Mouse (Mus musculus) adipocyte (in vitro differentiated cells): ENCODE measurements around the gene Hs3st6.
"Not testable (repeated sequence)": the region's sequence is repeated elsewhere in the genome, so short reads cannot be mapped to it uniquely, and the experiment has no call there.

ENCODE experiments used
- DNase-seq: peaks from one replicate; pipeline ENCODE4 v3.0.0-alpha.2; 2016; ENCODE audit warnings: low spot score

The Hs3st6 gene

DNA sequence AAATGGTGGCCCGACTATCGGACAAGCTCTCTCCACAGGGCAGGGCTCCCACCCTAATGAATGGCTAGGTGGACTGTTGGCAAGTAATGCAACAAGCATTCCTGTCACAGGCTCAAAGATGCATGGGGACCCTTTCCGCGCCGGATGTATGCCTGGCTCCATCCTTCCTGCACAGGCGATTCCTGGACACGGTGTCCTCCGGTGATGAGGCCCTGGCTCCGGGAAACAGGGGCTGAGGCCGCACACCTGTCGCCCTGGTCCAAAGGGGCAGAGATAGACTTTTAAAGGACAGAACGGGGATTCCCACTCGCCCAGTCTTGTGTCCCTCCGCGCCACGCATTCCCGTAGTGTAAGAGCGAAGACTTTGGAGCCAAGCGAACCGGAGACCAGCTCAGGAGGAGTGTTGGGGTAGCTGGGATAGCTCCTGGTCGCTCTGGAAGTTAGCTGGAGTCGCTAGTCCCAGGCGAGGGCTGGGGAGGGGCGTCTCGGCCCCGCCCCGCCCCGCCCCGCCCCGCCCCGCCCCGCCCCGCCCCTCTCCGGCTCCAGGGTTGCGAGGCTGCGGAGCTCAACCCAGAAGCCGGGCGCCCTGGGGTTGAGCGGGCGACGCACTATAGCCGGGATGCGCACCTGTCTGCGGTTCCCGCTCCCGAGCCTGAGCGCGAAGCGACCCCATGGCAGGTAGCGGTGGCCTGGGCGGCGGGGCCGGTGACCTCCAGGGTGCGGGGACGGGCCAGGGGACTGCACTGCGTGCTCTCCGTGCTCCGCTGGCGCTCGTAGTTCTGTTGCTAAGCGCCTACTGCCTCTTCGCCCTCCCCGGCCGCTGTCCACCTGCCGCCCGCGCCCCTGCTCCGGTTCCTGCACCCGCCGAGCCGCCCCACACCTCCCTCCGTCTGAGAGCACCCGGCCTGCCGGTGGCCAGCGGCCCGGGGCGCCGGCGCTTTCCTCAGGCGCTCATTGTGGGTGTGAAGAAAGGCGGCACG is at the start of gene Hs3st6:
Gene Hs3st6 (plus strand): TSS at position 574 of the 980 bp plus-strand sequence.
- DNase-seq = no peak

DNA sequence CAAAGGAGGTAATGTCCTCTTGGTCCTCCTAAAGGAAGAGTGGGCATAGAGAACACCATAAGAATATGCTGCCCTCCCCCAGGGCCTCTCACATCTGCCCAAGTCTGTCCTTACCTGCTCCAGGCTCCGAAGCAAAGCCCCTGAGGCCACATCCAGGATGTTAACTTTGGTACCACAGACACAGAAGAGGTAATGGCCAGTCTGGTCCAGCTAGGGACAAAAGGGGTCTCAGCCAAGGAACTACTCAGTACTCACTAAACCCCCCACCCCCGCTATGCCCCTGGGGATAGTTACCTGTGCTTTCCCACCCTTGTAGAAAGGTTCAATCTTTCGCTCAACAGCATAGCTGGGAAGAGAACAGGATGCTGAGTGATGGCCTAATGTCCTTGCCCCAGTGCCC is 47.0 kb upstream of the Hs3st6 start:
- no peak for DNase-seq

DNA sequence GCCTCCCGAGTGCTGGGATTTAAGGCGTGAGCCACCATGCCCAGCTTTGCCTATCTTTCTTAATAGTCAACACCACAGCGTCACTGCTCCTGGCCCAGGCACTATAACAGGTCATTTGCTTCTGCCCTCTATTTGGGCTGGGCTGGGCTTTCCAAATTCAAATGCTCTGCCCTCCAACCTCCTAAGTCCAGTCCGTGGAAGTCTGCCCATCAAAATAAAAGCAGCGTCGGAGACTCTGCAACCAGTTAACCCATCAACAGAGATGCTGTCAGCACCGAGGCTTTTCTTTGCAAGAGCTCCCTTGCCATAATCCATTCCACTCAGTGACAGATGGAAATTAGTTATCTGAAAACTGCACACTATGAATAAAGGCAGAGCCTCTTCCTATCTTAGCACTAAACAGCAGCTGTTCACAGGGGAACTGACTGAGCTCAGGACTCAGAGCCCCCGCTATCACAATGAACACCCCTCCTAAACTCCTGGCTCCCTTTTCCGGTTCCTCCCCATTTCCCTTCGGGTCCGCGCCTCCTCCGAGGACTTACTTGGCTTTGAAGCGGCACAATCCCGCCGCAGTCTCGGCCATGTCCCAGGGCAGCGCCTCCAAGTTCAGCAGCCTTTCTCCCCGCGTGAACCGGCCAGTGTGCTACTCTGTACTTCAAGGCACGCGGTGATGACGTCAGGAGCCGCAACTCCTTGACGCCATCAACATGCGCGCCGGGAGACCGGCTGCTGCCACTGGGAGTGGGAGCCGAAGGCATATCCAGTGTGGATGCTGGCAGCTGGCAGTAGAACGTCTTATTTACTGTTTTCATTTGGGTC is 45.6 kb upstream of the Hs3st6 start, which contains the start of gene Tbl3:
Gene Tbl3 (minus strand): TSS at position 679 of the 819 bp plus-strand sequence.
- DNase-seq = peak; percentile 96

DNA sequence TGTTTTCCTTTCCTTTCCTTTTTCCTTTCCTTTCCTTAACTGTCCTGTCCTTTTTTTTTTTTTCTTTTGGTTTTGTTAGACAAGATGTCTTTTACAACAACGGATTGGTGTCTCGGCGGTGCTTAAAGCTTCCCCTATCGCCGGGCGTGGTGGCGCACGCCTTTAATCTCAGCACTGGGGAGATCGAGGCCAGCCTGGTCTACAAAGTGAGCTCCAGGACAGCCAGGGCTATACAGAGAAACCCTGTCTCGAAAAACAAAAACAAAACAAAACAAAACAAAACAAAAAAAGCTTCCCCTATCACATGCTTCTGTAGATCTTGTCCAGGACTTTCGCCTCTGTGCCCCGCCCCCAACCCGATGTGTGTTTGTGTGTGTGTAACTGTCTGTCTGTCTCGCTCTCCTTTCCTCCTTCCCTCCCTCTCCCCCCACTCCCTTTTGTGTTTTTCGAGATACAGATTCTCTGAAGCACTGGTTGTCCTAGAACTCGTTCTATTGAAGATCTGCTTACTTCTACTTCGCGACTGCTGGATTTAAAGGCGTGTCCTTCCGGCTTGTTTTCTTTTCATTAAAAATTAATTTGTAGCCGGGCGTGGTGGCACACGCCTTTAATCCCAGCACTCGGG is 44.9 kb upstream of the Hs3st6 start:
- no peak for DNase-seq

DNA sequence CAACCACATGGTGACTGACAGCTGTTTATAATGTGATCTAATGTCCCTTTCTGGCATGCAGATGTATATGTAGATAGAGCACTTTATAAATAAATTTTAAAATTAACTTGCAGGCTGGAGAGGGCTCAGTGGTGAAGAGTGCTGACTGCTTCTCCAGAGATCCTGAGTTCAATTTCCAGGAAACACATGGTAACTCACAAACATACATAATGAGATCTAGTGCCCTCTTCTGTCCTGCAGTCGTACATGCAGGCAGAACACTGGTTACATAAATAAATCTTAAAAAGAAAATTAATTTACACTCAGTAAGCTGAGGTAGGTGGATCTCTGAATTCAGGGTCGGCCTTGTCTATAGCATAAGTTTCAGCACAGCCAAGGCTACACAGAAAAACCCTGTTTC is 44.1 kb upstream of the Hs3st6 start:
- DNase-seq = peak; percentile 62

DNA sequence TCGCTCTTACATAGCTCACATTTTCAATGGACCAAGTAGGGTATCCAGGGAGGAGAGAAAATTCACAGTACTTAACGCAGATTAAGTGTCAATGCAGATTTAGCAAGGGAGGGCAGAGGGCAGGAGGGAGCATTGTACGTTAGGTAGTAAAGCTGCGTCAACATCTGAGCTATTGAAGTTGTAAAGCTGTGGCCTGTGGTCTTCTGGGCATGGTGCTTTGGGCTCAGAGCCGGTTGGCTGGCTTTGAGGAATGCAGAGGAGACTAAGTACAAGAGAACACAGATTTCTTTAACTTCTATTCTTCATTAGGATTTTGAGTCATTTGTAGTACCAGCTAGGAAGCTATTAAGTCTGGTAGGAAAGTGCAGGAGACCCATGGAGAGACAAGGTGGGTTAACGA is 37.2 kb upstream of the Hs3st6 start:
- DNase-seq = no peak

DNA sequence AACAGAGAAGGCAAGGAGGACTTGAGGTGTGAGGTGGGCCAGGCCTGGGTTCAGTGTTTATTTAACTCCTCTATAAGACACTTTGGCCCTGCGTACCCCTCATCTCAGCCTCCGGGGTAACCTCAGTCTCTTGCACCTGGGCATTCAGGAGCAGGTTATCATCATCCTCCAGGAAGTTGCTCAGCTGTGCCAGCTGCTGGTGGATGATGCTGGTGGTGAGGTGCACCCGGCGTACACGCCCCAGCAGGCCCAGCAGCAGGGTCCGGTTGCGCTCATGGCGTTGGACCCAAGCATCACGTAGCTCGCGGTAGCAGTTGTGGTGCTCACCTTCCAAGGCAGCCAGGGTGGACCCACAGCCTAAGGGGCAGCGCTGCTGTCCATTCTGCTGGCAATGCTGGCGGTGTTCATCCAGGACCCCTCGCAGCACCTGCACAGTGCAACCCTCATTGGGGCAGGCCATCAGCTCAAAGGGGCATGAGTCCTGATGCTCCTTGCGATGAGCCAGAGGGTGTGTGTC is 36.6 kb upstream of the Hs3st6 start:
- DNase-seq = no peak

DNA sequence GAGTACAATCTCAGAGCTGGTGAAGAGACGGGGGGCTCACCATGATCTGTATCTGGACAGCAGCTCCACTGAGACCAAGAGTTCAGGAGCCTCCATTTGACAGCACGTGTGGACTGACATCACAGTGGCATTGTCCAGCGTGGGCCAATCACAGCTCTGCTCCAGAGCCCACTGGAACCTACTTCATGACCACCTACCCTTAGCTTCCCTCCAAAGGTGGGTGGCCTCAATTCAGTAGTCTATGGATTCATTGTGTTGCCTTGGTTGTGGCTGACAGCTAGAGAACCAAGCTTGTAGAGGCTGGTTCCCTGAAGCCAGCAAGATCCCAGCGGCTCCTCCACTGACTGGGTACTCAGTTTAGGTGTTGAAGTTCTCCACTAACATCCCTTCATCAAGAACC is 34.8 kb upstream of the Hs3st6 start, which contains the start of the genes Rnf151 and Rps2:
Gene Rnf151 (minus strand): TSS at position 121 of the 400 bp plus-strand sequence.
Gene Rps2 (plus strand): TSS at position 174 of the 400 bp plus-strand sequence.
- no peak for DNase-seq

DNA sequence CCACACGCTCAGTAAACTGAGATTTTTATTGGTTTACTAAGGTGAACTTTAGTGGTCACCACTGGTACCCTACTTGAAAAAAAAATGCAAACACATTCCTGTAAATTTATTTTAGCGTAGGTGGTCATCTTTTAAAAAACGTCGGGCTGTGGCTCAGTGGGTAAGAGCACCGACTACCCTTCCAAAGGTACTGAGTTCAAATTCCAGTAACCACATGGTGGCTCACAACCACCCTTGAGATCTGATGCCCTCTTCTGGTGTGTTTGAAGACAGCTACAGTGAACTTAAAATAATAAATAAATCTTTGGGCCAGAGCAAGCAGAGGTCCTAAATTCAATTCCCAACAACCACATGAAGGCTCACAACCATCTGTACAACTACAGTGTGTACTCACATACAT is 33.9 kb upstream of the Hs3st6 start:
- not testable (repeated sequence) for DNase-seq

DNA sequence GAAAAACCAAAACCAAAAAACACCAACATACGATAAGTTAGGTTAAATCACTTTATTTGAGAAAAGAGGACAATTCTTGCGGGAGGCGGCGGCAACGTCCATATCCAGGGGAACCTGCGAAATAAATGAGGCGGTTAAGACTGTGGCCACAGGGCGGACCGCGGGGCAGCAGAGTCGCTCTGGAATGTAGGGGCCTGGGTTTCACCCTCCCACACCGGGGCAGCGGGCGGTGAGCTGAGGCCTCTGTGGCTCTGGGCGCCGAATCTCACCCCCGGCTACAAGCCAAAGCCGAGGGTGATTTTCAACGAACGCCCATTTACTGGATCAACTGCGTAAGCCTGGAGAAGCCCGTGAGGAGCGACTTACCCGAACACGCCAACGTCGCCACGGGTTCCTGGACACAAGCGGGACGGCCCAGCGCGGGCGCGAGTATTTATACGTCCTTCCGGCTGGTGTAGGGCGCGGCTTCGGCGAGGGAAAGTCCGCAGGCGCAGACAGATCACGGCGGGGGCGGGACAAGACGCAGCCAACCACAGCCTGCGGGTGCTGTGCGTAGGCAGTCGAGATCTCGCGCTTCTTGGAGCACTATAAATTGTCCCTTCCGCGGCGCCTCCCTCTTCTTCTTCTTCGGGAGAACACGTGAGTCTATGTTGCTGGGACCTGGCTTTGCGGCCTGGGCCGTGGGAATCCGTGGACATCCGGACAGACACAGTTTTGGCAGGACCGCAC is 33.1 kb upstream of the Hs3st6 start:
- peak; percentile 99 for DNase-seq

DNA sequence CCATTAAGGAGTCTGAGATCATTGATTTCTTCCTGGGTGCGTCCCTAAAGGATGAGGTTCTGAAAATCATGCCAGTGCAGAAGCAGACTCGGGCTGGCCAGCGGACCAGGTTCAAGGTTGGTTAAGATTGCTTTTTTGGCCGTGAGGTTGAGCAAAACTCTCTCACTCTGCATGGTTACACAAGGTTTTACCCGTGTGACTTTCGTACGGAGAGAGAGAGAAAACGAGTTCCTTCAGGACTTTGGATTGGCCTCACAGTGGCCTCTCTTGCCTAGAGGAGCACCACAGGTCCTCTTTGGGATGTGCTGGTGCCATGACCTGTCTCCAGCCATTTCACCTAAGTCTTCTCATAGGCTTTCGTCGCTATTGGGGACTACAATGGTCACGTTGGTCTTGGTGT is 32.2 kb upstream of the Hs3st6 start:
- peak; percentile 67 for DNase-seq

DNA sequence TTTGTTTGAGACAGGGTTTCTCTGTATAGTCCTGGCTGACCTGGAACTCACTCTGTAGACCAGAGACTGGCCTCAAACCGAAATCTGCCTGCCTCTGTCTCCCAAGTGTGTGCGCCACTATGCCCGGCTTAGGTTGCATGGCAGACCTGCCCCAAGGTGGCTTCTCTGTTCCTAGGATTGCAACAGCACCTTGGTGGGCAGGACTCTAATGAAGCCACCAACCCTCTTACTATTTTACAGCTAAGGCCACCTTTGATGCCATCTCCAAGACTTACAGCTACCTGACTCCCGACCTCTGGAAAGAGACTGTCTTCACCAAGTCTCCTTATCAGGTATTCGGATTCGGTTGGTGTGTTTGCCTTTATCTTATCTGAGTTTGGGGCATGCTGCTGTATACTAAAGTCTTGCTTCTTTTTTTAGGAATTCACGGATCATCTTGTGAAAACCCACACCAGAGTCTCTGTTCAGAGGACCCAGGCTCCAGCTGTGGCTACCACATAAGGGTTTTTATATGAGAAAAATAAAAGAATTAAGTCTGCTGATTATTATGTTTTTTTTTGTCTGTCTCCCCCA is 31.3 kb upstream of the Hs3st6 start:
- DNase-seq = not testable (repeated sequence)

DNA sequence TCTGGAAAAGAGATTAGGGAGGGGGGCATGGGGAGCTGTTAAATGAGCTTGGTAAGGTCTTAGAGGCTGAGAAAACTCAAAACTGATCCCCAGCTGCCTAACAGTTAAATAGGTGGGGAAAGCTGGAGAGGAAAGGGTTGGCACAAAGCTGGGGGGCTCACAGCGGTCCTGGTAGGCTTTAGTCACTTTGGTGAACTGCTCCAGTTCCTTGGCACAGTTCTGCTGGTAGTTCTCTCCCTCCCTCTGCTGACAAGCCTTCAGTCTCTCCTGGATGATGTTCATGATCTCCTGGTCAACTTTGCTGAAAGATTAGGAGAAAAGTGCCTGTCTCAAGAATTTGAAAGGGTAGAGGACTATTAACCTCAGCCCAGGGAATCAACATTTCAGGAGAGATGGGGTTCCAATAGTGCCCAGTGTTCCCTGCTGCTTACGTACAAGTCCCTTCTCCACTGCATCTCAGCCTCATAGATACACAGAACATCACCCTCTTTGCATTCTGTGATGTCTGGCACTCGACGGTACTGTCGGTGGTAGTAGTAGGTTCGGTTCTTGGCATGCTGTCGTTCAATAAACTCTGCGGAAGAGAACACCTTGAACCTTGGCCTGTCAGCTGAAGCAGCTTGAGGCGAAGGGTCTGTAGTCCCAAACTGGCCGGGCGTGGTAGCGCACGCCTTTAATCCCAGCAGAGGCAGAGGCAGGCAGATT is 30.4 kb upstream of the Hs3st6 start:
- DNase-seq = no peak

DNA sequence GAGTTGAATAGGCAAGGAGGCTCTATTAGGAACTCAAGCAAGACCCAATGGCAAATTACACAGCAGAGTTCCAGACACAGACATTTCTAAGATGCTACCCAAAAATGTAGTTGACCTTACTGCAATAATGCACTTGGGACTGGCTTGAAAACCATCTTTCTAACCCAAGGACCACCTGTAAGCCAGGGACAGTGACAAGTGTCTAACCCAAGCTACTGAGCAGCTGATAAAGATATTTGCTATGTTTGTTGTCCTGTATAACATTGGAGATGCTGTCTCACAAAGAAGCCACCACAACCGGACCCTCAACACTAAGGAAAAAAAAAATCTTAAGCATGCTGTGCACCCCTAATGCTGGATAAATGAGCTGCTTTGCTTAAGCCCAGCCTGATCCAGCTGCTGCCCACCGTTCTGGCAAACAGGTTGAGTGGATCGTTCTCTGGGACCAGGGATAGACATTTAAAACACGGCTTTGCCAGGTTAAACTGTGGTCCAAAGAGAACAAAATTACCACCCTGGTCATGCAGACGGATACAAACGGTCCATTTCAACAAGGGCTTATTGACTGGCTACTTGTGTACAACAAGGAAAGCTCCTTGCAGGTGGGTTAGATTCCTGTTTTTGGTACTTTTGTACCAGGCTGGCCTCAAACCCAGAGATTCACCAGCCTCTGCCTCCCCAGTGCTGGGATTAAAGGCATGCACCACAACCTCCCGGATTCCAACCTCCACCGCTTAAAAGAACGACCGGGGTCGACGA is 29.5 kb upstream of the Hs3st6 start:
- DNase-seq = no peak

DNA sequence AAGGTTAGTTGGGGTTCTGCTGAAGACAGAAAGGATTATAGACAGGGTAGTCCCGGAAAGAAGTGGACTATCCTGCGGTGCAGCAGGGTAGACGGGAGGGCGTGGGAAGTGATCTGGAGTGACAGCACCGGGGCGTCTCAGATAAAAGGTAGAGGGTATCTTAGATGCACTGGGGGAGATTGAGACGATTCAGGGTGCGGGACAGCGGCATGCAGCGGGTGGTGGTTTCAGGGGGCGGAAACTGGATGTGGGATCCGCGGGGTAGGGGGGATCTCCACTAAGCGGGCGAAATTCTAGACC is 29.0 kb upstream of the Hs3st6 start:
- DNase-seq = peak; percentile 43

DNA sequence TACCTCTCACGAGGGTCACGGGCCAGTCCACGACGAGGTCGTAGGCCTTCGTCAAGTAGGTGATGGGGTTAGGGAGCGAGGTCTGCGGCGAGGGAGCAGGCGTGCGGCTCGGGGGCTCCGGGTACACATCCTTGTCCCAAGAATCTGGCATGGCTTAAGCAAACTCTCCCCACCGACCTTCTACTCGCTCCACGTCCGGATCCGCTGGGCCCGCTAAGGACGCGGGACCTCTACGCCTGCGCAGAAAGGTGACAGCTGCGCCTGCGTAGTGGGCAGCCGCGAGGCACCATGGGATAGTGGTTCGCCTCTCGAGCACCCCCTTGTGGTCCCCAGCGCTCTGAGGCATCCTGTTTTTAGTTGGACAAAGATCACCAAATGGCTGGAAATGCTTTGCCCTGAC is 28.6 kb upstream of the Hs3st6 start, which contains the start of gene Ndufb10:
Gene Ndufb10 (minus strand): TSS at position 295 of the 400 bp plus-strand sequence.
- DNase-seq = peak; percentile 99

DNA sequence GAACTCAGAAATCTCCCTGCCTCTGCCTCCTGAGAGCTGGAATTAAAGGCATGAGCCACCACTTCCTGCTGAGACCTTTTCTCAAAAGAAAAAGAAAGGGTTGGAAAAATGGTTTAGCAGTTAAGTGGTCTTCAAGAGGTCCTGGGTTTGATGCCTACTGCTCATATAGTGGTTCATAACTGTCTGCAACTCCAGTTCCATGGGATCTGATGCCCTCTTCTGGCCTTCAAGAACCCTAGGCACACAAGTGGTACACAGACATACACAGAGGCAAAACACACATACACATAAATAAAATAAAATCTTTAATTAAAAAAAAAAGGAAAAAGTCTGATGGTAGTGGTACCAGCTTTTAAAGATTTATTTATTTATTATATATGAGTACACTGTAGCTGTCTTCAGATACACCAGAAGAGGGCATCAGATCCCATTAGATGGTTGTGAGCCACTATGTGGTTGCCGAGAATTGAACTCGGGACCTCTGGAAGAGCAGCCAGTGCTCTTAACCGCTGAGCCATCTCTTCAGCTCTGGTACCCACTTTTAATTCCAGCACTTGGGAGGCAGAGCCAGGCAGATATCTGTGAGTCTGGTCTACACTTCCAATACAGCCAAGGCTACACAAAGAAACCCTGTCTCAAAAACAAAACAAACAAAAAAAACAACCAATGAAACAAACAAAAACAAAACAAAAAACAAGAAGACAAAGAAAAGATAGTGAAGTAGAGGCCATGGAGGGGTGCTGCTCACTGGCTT is 27.0 kb upstream of the Hs3st6 start:
- no peak for DNase-seq

DNA sequence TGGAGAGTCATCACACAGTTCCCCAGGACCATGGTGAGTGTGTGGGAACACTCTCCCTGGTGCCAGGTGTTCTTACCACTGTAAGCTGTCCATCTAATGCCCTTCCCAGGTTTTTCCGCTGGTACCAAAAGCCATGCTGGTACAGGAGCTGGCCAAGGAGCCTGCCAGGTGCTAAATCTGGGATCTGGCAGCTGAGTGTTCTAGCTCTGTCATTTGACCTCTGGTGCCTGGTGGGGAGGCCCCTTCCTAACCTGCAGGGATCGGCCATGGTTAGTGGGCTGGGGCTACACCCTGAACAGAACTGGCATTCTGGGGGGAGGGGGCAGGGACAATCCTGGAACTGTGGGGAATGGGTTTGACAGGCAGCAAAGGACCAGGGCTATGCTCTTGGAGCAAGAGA is 25.2 kb upstream of the Hs3st6 start, which contains the start of gene Rpl3l:
Gene Rpl3l (plus strand): TSS at position 203 of the 400 bp plus-strand sequence.
- no peak for DNase-seq

DNA sequence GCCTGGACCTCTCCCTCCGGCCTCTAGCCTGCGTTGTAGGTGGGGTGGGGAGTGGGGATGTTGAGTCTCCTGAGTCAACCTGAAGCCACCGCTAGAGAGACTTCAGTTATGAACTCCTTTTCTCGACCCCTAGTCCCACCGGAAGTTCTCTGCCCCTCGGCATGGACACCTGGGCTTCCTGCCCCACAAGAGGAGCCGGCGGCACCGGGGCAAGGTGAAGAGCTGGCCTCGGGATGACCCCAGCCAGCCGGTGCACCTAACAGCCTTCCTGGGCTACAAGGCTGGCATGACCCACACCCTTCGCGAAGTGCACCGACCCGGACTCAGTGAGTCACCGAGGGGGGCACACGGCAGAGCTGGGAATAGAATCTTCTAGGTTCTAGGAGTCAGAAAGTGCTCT is 24.6 kb upstream of the Hs3st6 start:
- no peak for DNase-seq
